Mouse (Mus musculus) CH12.LX (cell line): ENCODE data around the gene Becn1. TPM values are rescaled to one million over a fixed set of nuclear protein-coding genes. Genes with fewer than 3 reads are reported as not detected.

Experiments
- DNase-seq: peaks from one replicate; pipeline ENCODE4 v3.0.0-alpha.2; 2013; ENCODE audit errors: extremely low read depth
- H3K27ac ChIP-seq: 2 replicates; pipeline ENCODE4 v1.5.1; 2012; ENCODE audit warnings: low read depth, mild to moderate bottlenecking, control low read depth, moderate library complexity; ENCODE audit not compliant: insufficient read depth
- H3K27me3 ChIP-seq: replicated peaks from 2 replicates; pipeline ENCODE3; 2012; ENCODE audit warnings: inconsistent platforms
- H3K36me3 ChIP-seq, 2 experiments: replicated peaks in 1 of 2; 2 replicates each; pipeline versions ENCODE3 to v1.6.1; 2012; ENCODE audit warnings: inconsistent platforms in 1 of 2, low read length in 1 of 2, mild to moderate bottlenecking in 1 of 2, mixed read lengths in 1 of 2, moderate library complexity in 1 of 2; ENCODE audit not compliant: control insufficient read depth in 1 of 2, insufficient read depth in 1 of 2
- H3K4me1 ChIP-seq, 2 experiments: 2 replicates each; pipeline ENCODE4 v1.6.1; 2012; ENCODE audit warnings: inconsistent platforms in 1 of 2, moderate library complexity in 1 of 2; ENCODE audit not compliant: insufficient read depth in 2 of 2, control insufficient read depth in 1 of 2
- H3K4me2 ChIP-seq: 2 replicates; pipeline ENCODE4 v1.6.1; 2012; ENCODE audit warnings: low read depth, mild to moderate bottlenecking, control low read depth; ENCODE audit not compliant: poor library complexity, insufficient read depth, severe bottlenecking
- H3K4me3 ChIP-seq, 3 experiments: fragments of 150-350 bp in 1 of 3; sonication (generic) in 1 of 3; replicated peaks in 1 of 3; 2 replicates each; pipeline versions ENCODE3 to v1.5.1; 2011 to 2012; ENCODE audit warnings: low read depth in 2 of 3, low read length in 2 of 3, mild to moderate bottlenecking in 2 of 3, moderate library complexity in 2 of 3, control low read depth in 1 of 3, improper control_type of control experiment in 1 of 3, inconsistent platforms in 1 of 3, mixed read lengths in 1 of 3; ENCODE audit not compliant: poor library complexity in 1 of 3
- H3K79me2 ChIP-seq: replicated peaks from 2 replicates; pipeline ENCODE4 v1.6.1; 2012; ENCODE audit warnings: mild to moderate bottlenecking, moderate library complexity; ENCODE audit not compliant: control insufficient read depth, poor library complexity, insufficient read depth, severe bottlenecking; ENCODE audit errors: extremely low read depth
- H3K9ac ChIP-seq: 2 replicates; pipeline ENCODE4 v1.6.1; 2012; ENCODE audit warnings: low read depth, mild to moderate bottlenecking, control low read depth, moderate library complexity; ENCODE audit not compliant: insufficient read depth
- H3K9me3 ChIP-seq: replicated peaks from 2 replicates; pipeline ENCODE3; 2012; ENCODE audit warnings: low read length, inconsistent platforms, mixed read lengths
- BHLHE40 ChIP-seq: IDR thresholded peaks from 2 replicates; pipeline ENCODE4 v1.6.1; 2011; ENCODE audit warnings: mild to moderate bottlenecking, low read depth, low read length, improper control_type of control experiment
- CHD1 ChIP-seq: IDR thresholded peaks from 2 replicates; pipeline ENCODE4 v1.6.1; 2012; ENCODE audit warnings: low read depth, low read length, improper control_type of control experiment, inconsistent platforms
- CHD2 ChIP-seq: IDR thresholded peaks from 2 replicates; pipeline ENCODE4 v1.6.1; 2011; ENCODE audit warnings: low read length, improper control_type of control experiment
- CTCF ChIP-seq, 2 experiments: IDR thresholded peaks in 1 of 2; conservative IDR thresholded peaks in 1 of 2; 2 replicates each; pipeline ENCODE4 v1.5.1; 2011 to 2012; ENCODE audit warnings: low read depth in 2 of 2, low read length in 2 of 2, improper control_type of control experiment in 1 of 2, inconsistent platforms in 1 of 2, mild to moderate bottlenecking in 1 of 2, moderate library complexity in 1 of 2
- E2F4 ChIP-seq: IDR thresholded peaks from 2 replicates; pipeline ENCODE4 v1.6.1; 2011; ENCODE audit warnings: low read depth, low read length, improper control_type of control experiment; ENCODE audit not compliant: insufficient replicate concordance
- ELF1 ChIP-seq: IDR thresholded peaks from 2 replicates; pipeline ENCODE4 v1.6.1; 2014; ENCODE audit warnings: low read depth, mild to moderate bottlenecking, inconsistent platforms, low read length, improper control_type of control experiment
- EP300 ChIP-seq: IDR thresholded peaks from 2 replicates; pipeline ENCODE4 v1.6.1; 2011; ENCODE audit warnings: low read length, improper control_type of control experiment
- ETS1 ChIP-seq: conservative IDR thresholded peaks from 2 replicates; pipeline ENCODE4 v1.6.1; 2012; ENCODE audit warnings: low read depth, mild to moderate bottlenecking, inconsistent platforms, low read length, improper control_type of control experiment, moderate library complexity
- GABPA ChIP-seq: IDR thresholded peaks from 2 replicates; pipeline ENCODE4 v1.6.1; 2012; ENCODE audit warnings: low read depth, low read length, improper control_type of control experiment, inconsistent platforms; ENCODE audit not compliant: insufficient replicate concordance
- HCFC1 ChIP-seq: IDR thresholded peaks from 2 replicates; pipeline ENCODE4 v1.6.1; 2012; ENCODE audit warnings: low read depth, mild to moderate bottlenecking, inconsistent platforms, low read length, improper control_type of control experiment
- IRF4 ChIP-seq: IDR thresholded peaks from 2 replicates; pipeline ENCODE4 v1.6.1; 2014; ENCODE audit warnings: low read depth, mild to moderate bottlenecking, inconsistent platforms, low read length, improper control_type of control experiment
- JUN ChIP-seq: IDR thresholded peaks from 2 replicates; pipeline ENCODE4 v1.6.1; 2011; ENCODE audit warnings: low read depth, mild to moderate bottlenecking, low read length, improper control_type of control experiment, moderate library complexity; ENCODE audit not compliant: insufficient read depth
- JUND ChIP-seq: conservative IDR thresholded peaks from 2 replicates; pipeline ENCODE4 v1.6.1; 2011; ENCODE audit warnings: low read depth, low read length, improper control_type of control experiment
- KAT2A ChIP-seq: IDR thresholded peaks from 2 replicates; pipeline ENCODE4 v1.6.1; 2012; ENCODE audit warnings: low read length, improper control_type of control experiment, inconsistent platforms; ENCODE audit not compliant: insufficient replicate concordance
- MAFK ChIP-seq: IDR thresholded peaks from 2 replicates; pipeline ENCODE4 v1.6.1; 2011; ENCODE audit warnings: low read length, improper control_type of control experiment; ENCODE audit not compliant: insufficient replicate concordance
- MAX ChIP-seq: IDR thresholded peaks from 2 replicates; pipeline ENCODE4 v1.6.1; 2011; ENCODE audit warnings: low read length, improper control_type of control experiment
- MAZ ChIP-seq: IDR thresholded peaks from 2 replicates; pipeline ENCODE4 v1.6.1; 2012; ENCODE audit warnings: low read depth, mild to moderate bottlenecking, inconsistent platforms, low read length, improper control_type of control experiment, moderate library complexity
- MEF2A ChIP-seq: IDR thresholded peaks from 2 replicates; pipeline ENCODE4 v1.6.1; 2014; ENCODE audit warnings: low read depth, mild to moderate bottlenecking, inconsistent platforms, low read length, improper control_type of control experiment, borderline replicate concordance
- MXI1 ChIP-seq: IDR thresholded peaks from 2 replicates; pipeline ENCODE4 v1.6.1; 2011; ENCODE audit warnings: mild to moderate bottlenecking, low read depth, low read length, improper control_type of control experiment
- MYC ChIP-seq: IDR thresholded peaks from 2 replicates; pipeline ENCODE4 v1.6.1; 2011; ENCODE audit warnings: low read depth, mild to moderate bottlenecking, improper control_type of control experiment, low read length
- NELFE ChIP-seq: IDR thresholded peaks from 2 replicates; pipeline ENCODE4 v1.6.1; 2011; ENCODE audit warnings: low read depth, low read length, improper control_type of control experiment
- NRF1 ChIP-seq: IDR thresholded peaks from 2 replicates; pipeline ENCODE4 v1.6.1; 2014; ENCODE audit warnings: low read depth, mild to moderate bottlenecking, inconsistent platforms, low read length, improper control_type of control experiment, moderate library complexity
- PAX5 ChIP-seq: IDR thresholded peaks from 2 replicates; pipeline ENCODE4 v1.6.1; 2012; ENCODE audit warnings: low read length, inconsistent platforms, mixed read lengths
- POLR2A ChIP-seq: IDR thresholded peaks from 2 replicates; pipeline ENCODE4 v1.6.1; 2011; ENCODE audit warnings: low read depth, mild to moderate bottlenecking, improper control_type of control experiment, low read length
- POLR2AphosphoS2 ChIP-seq: IDR thresholded peaks from 2 replicates; pipeline ENCODE4 v1.6.1; 2011; ENCODE audit warnings: low read depth, low read length, improper control_type of control experiment
- RAD21 ChIP-seq: IDR thresholded peaks from 2 replicates; pipeline ENCODE4 v1.6.1; 2011; ENCODE audit warnings: low read depth, mild to moderate bottlenecking, low read length, improper control_type of control experiment, moderate library complexity
- RCOR1 ChIP-seq: conservative IDR thresholded peaks from 2 replicates; pipeline ENCODE4 v1.6.1; 2012; ENCODE audit warnings: low read depth, mild to moderate bottlenecking, inconsistent platforms, low read length, improper control_type of control experiment
- SIN3A ChIP-seq: IDR thresholded peaks from 2 replicates; pipeline ENCODE4 v1.6.1; 2012; ENCODE audit warnings: low read length, improper control_type of control experiment, inconsistent platforms
- SMC3 ChIP-seq: IDR thresholded peaks from 2 replicates; pipeline ENCODE4 v1.6.1; 2011; ENCODE audit warnings: low read depth, low read length, improper control_type of control experiment
- TBP ChIP-seq: conservative IDR thresholded peaks from 2 replicates; pipeline ENCODE4 v1.6.1; 2011; ENCODE audit warnings: low read depth, low read length, improper control_type of control experiment
- TCF12 ChIP-seq: IDR thresholded peaks from 2 replicates; pipeline ENCODE4 v1.6.1; 2014; ENCODE audit warnings: low read depth, mild to moderate bottlenecking, inconsistent platforms, low read length, improper control_type of control experiment
- UBTF ChIP-seq: IDR thresholded peaks from 2 replicates; pipeline ENCODE4 v1.6.1; 2012; ENCODE audit warnings: low read depth, mild to moderate bottlenecking, inconsistent platforms, low read length, improper control_type of control experiment, moderate library complexity
- USF1 ChIP-seq: IDR thresholded peaks from 2 replicates; pipeline ENCODE4 v1.6.1; 2014; ENCODE audit warnings: low read depth, mild to moderate bottlenecking, inconsistent platforms, low read length, improper control_type of control experiment
- USF2 ChIP-seq: conservative IDR thresholded peaks from 2 replicates; pipeline ENCODE4 v1.6.1; 2011; ENCODE audit warnings: low read depth, low read length, improper control_type of control experiment
- ZC3H11A ChIP-seq: IDR thresholded peaks from 2 replicates; pipeline ENCODE4 v1.6.1; 2012; ENCODE audit warnings: low read depth, mild to moderate bottlenecking, inconsistent platforms, low read length, improper control_type of control experiment
- ZKSCAN1 ChIP-seq: IDR thresholded peaks from 2 replicates; pipeline ENCODE4 v1.6.1; 2012; ENCODE audit warnings: low read depth, inconsistent platforms, low read length, improper control_type of control experiment, borderline replicate concordance
- ZMIZ1 ChIP-seq: IDR thresholded peaks from 2 replicates; pipeline ENCODE4 v1.6.1; 2012; ENCODE audit warnings: low read depth, mild to moderate bottlenecking, inconsistent platforms, low read length, improper control_type of control experiment
- ZNF384 ChIP-seq: IDR thresholded peaks from 2 replicates; pipeline ENCODE4 v1.6.1; 2012; ENCODE audit warnings: low read depth, low read length, improper control_type of control experiment, inconsistent platforms
- dilution Hi-C: fragments of 300-500 bp; cut with MboI; formaldehyde crosslinking; loops from 2 replicates; pipeline ENCODE4 v1.14.3; 2020; ENCODE audit warnings: low sequenced_read_pairs; ENCODE audit not compliant: extremely low pct_unique_long_range_greater_than_20kb, extremely low pct_ligation_motif_present
- in situ Hi-C: fragments of 300-500 bp; cut with MboI; formaldehyde crosslinking; loops from 3 replicates; pipeline ENCODE4 v1.14.3; 2019; ENCODE audit warnings: low sequenced_read_pairs, low pct_ligation_motif_present, low pct_unique_long_range_greater_than_20kb, mixed read lengths
- polyA plus RNA-seq: library from polyadenylated mRNA; unstranded; fragments of >175 nt; gene quantifications from 2 replicates; pipeline ENCODE4 v1.2.1, GENCODE M21; 2012; ENCODE audit warnings: low read depth; ENCODE audit not compliant: insufficient read length
- total RNA-seq, 2 experiments: library from RNA; depleted of rRNA; stranded (reverse); fragments of 300-350 nt in 1 of 2; fragments of >200 nt in 1 of 2; gene quantifications; 2 replicates each; pipeline ENCODE4 v1.2.3; 2012 to 2014

Becn1 gene
- total and polyA plus RNA-seq, 3 experiments: 177 to 280 (median 224) TPM

GRCm38 (mm10) chr11:101315665-101316500, 13.8 kb upstream of the Becn1 start, which contains the start of gene Psme3:
Psme3 (plus strand) TSS chr11:101316213.
- H3K9me3 ChIP-seq: no peaks in the 10 kb centered on the region
- TF ChIP-seq CTCF (conservative IDR thresholded peaks at IDR 0.05 in 1 of 2, IDR thresholded peaks at IDR 0.05 in 1 of 2; ENCODE audit: low read depth in 2 of 2, low read length in 2 of 2) (no peak), MAZ (peak; percentile 78), MEF2A (peak; percentile 11; the same call in 1 of the 2 replicates), MYC (peak; percentile 100), CHD2 (no peak), TCF12 (peak; percentile 84), RAD21 (no peak), PAX5 (no peak), MXI1 (peak; percentile 99), NRF1 (peak; percentile 83), BHLHE40 (peak; percentile 99), TBP (peak; percentile 68), SMC3 (no peak), SIN3A (peak; percentile 90; the same call in 1 of the 2 replicates), ELF1 (peak; percentile 86), ETS1 (peak; percentile 19; the same call in 1 of the 2 replicates), EP300 (no peak), HCFC1 (peak; percentile 86), MAX (peak; percentile 99), ZC3H11A (no peak), ZMIZ1 (peak; percentile 92), KAT2A (peak; percentile 58; the same call in 1 of the 2 replicates), GABPA (no peak; the same call in 1 of the 2 replicates), USF1 (peak; percentile 77), CHD1 (no peak), ZNF384 (no peak), POLR2AphosphoS2 (0 out of 2 replicates have a peak, but pooled peaks have one; percentile 31), UBTF (peak; percentile 73), MAFK (no peak), POLR2A (peak; percentile 92), JUND (no peak), NELFE (peak; percentile 71; the same call in 1 of the 2 replicates), E2F4 (peak; percentile 75; the same call in 1 of the 2 replicates), RCOR1 (0 out of 2 replicates have a peak, but pooled peaks have one; percentile 67), USF2 (peak; percentile 63), IRF4 (peak; percentile 55; the same call in 1 of the 2 replicates), ZKSCAN1 (no peak), JUN (no peak; the same call in 1 of the 2 replicates)
- peak within 1 kb of the TSS; percentile 75 for H3K27ac ChIP-seq
- dilution Hi-C loops (no loop called here), in situ Hi-C loops (no loop called here)
- peaks cover 6 to 28% of the 10 kb centered on the region in 2 experiments for H3K4me1 ChIP-seq
- peak within 1 kb of the TSS; percentile 90 to 97 (median 94) for H3K4me3 ChIP-seq
- H3K9ac ChIP-seq: peak within 1 kb of the TSS; percentile 93
- no peaks in the 10 kb centered on the region for H3K27me3 ChIP-seq
- H3K4me2 ChIP-seq: peak within 1 kb of the TSS; percentile 99
- DNase-seq: peak; percentile 96
- H3K36me3 ChIP-seq: peaks cover 28 to 36% of the 10 kb centered on the region in 2 experiments
- peaks cover 36% of the 10 kb centered on the region for H3K79me2 ChIP-seq
